Mouse (Mus musculus): ENCODE measurements around the gene Eif4g1.
A peak's percentile ranks its signal among the peaks of the same experiment; 100 is the strongest.

The Eif4g1 gene

GRCm38 (mm10) chr16:20708220-20708938 is 40.3 kb downstream of the Eif4g1 start:
- no peak for DNase-seq

DNA sequence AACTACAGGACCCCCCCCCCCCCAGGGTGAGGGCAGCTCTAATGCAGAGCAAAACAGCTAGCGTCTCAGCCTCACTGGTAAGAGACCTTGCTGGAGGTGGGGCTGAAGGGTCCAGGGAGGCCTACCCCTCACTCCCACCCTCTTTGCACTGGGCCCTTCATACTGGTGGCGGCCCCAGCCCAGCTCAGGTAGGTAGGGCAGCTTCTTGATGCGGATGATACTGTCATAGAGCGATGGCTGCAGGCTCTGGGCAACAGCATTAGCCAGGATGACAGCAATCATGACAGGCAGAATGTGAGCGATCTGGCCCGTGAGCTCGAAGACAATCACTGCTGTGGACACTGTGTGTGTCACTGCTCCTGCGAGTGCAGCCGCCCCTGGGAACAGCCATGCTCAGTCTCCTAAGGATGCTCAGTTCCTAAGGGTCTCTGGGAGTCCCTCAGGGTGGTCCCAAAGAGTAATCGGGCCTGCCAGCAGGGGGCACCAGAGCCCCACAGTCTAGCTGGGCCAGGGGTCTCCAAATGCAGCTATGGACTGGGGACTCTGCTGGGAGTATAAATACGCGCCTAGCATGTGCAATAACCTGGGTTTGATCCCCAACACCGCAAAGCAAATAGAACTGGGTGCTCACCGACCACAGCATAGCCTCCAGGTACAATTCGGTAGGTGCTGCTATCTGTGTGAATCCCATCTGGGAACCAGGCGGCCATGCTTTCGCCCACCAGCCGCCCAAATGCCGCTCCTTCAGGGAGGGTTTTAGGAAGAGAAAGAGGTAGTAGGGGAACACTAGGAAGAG is 41.0 kb downstream of the Eif4g1 start:
- no peak for DNase-seq

- DNase-seq: no peak
Measured at GRCm38 (mm10) chr16:20710370-20710769, 42.3 kb downstream of the Eif4g1 start.

GRCm38 (mm10) chr16:20710810-20711209 is 42.7 kb downstream of the Eif4g1 start:
- no peak for DNase-seq

DNA sequence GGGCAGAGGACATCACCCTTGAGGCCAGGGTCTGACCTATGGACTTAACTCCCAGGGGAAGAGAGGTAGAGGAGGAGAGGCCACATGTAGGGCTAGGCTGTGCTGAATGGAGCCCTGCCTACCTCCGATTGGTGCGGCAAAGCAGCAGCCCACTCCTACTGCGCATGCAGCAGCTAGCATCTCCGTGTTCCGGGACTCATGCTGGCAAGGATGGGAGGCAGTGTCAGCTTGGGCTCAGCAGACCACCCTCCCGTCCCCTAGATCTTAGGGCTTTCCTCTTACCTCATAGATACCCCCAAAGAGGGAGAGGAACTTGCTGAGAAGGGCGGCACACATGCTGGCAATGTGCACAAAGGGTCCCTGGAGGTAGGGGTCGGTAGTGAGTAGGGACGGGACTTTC is 44.1 kb downstream of the Eif4g1 start:
- no peak for DNase-seq

GRCm38 (mm10) chr16:20712889-20713288 is 44.8 kb downstream of the Eif4g1 start:
- no peak for DNase-seq

DNA sequence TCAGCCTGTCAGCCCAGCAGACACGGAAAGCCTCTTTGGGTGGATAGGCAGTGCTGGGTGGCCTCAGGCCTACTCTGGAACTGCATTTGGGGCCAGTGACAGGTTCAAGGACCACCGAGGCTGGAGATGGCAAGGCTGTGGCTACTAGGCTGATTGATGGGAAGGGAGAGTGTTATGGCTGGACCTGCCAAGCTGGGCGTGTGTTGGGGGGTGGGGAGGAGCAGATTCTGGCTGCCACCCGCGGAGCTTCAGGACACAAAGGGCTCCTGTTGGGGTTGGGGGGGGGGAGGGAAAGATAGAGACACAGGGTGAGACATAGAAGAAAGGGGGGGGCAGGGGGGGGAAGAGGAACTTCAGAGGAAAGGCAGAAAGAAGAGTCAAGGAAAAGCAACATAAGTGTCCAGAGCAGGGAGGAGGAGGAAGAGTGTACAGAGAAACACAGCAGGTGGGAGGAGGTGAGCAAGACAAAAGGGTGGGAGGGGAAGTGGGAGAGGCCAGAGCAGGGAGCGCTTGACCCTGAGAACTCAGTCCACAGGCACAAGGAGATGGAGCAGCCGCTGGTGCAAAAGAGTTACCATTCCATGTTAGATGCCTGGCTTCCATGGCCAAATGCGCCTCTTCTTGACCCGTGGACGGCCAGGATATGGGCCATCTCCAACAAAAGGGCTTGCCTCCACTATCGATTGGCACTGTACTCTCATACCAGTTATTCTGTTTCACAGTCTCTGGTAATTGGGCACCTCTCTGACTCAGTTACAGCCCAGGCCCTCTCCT is 46.4 kb downstream of the Eif4g1 start:
- DNase-seq: no peak

- DNase-seq: no peak
Measured at GRCm38 (mm10) chr16:20715161-20715560, 47.0 kb downstream of the Eif4g1 start.

DNA sequence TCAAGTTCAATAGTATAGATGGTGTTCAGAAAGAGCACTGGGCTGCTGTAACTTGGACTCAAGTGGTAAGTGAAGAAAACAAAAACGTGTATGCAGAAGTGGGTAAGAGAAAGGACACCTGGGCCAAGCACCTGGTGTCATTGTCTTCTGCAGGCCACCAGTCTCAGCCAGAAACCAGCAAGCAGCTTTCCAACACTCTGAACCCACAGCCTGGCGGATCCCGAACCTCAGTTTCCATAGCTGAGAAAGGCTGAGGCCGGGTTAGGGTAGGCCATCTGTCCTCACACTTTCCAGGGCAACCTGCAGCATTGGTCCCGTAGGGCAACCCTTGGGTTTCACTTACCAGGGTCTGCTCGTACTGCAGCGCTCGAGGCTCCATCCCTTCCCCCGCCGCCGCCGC is 47.5 kb downstream of the Eif4g1 start:
- DNase-seq: no peak

- peak; percentile 89 for DNase-seq
Measured at GRCm38 (mm10) chr16:20715976-20716840, 48.1 kb downstream of the Eif4g1 start.

GRCm38 (mm10) chr16:20716841-20717180 is 48.7 kb downstream of the Eif4g1 start:
- no peak for DNase-seq

GRCm38 (mm10) chr16:20717181-20717977 is 49.3 kb downstream of the Eif4g1 start, which contains the start of the genes Polr2h and Clcn2:
Gene Polr2h, plus strand, starts transcription at chr16:20717665.
Gene Clcn2, minus strand, starts transcription at chr16:20717746.
- DNase-seq: peak; percentile 97

DNA sequence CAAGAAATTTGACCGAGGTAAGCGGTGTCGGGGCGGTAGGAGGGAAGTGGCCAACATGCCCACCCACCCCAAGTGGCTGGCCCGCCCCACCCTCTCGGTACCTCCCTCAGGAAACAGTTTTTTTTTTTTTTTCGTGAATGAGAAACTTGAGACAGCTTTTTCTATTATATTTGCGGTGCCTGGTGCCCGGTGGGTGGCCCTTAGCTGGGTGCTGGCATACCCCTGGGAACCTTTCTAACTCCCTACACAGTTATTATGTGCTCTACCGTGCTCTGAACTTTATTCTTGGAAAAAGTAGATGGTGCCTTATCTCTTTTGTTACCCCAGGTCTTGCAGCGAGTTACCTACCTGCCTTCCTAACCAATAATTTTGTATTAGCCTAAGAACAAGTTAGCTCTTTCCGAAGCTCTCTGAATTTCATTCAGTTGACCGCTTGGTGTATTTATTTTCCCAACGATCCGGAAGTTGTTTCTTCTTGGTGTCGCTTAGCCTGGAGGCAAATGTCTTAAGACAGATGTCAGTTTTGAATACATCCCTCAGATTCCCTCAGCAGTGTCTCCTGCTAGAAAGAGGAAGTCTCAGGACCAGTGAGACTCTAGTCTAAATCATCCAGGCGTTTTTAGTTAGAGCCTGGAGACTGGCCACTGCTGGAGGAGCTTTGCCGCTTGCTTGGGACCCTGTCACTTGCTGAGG is 50.0 kb downstream of the Eif4g1 start:
- no peak for DNase-seq

GRCm38 (mm10) chr16:20721808-20722207 is 53.7 kb downstream of the Eif4g1 start:
- DNase-seq: no peak

- DNase-seq: no peak
Measured at GRCm38 (mm10) chr16:20722736-20723135, 54.6 kb downstream of the Eif4g1 start.

- no peak for DNase-seq
Measured at GRCm38 (mm10) chr16:20723247-20723646, 55.1 kb downstream of the Eif4g1 start.

GRCm38 (mm10) chr16:20724338-20724748 is 56.2 kb downstream of the Eif4g1 start:
- peak; percentile 29 for DNase-seq

- no peak for DNase-seq
Measured at GRCm38 (mm10) chr16:20725321-20725720, 57.2 kb downstream of the Eif4g1 start.

- no peak for DNase-seq
Measured at GRCm38 (mm10) chr16:20725750-20726149, 57.6 kb downstream of the Eif4g1 start.

GRCm38 (mm10) chr16:20726384-20726783 is 58.3 kb downstream of the Eif4g1 start:
- DNase-seq: no peak

GRCm38 (mm10) chr16:20730293-20730711 is 62.2 kb downstream of the Eif4g1 start:
- DNase-seq: no peak
